Mouse (Mus musculus) Muller cell, postnatal 12 days (primary cell): ENCODE data around the gene Gm9837.

Source experiments
- DNase-seq: peaks from one replicate; pipeline ENCODE4 v3.0.0-alpha.2; 2015; ENCODE audit errors: inconsistent ontology term

Gm9837 gene

GRCm38 (mm10) chr11:53425711-53426255, 44.5 kb downstream of the Gm9837 start:
- no peak for DNase-seq

- no peak for DNase-seq
Measured at GRCm38 (mm10) chr11:53425251-53425650, 45.0 kb downstream of the Gm9837 start.

GRCm38 (mm10) chr11:53424826-53425225, 45.5 kb downstream of the Gm9837 start:
- DNase-seq, result no peak

- no peak for DNase-seq
Measured at GRCm38 (mm10) chr11:53423036-53423435, 47.2 kb downstream of the Gm9837 start, which contains the start of gene Leap2. Gene Leap2, minus strand, starts transcription at chr11:53423170.
